Mouse (Mus musculus) spleen, postnatal 10 days (tissue): Measurements from ENCODE around the gene Tead1.

Experiments
- DNase-seq, 2 experiments: peaks; one replicate each; pipeline ENCODE4 v3.0.0; 2021 to 2022; ENCODE audit warnings: low spot score in 2 of 2

Tead1 gene

GRCm38 (mm10) chr7:112679171-112679512 is at the start of gene Tead1:
TSS of gene Tead1 (plus strand) at chr7:112679318.
- DNase-seq, result peak; percentile 31 to 75

DNA sequence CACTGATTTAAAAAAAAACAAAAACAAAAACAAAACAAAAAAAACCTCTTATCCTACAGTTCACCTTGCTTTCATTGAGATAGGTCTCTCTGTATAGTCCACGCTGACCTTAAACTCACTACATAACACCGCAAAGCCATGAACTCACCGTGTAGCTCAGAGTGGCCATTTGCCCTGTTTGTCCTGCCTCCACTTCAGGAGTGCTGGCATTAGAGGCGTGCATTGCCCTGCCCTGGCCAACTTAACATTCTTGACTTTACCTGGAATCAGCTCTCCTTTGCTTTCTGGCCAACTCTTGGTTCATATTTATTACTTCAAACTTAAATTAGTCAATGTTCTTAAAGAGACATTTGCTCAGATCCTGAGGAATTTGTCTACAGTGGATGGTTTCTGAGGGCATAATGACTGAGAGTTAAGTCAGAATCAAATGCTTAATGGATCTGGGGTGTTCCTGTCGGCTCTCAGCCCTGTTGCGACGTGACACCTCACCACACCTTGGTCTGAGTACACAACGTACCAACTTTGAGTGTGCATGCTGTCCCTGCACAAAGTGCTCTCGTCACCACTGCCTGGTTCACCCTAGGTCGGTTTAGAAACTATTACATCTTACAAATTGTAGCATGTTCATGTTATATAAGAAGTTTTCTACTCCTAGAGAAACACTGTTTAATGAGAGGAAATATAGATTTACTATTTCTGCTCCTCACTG is 44.5 kb upstream of the Tead1 start:
- no peak for DNase-seq

DNA sequence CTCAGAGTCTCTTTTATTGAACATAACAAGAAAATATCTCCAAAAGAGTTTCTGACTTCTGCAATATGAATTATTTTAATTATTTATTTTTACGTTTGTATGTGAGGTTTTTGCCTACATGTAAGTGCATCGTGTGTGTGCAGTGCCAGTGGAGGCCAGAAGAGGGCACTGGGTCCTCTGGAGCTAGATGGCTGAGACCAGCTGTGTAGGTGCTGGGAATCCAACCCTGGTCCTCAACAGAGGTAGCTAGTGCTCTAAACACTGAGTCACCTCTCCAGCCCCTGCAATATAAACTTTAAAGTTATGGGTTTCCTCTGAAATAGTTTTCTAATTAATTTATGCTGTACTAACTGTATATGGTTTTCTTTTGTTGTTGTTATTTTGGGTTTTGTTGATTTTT is 43.2 kb upstream of the Tead1 start:
- no peak for DNase-seq

DNA sequence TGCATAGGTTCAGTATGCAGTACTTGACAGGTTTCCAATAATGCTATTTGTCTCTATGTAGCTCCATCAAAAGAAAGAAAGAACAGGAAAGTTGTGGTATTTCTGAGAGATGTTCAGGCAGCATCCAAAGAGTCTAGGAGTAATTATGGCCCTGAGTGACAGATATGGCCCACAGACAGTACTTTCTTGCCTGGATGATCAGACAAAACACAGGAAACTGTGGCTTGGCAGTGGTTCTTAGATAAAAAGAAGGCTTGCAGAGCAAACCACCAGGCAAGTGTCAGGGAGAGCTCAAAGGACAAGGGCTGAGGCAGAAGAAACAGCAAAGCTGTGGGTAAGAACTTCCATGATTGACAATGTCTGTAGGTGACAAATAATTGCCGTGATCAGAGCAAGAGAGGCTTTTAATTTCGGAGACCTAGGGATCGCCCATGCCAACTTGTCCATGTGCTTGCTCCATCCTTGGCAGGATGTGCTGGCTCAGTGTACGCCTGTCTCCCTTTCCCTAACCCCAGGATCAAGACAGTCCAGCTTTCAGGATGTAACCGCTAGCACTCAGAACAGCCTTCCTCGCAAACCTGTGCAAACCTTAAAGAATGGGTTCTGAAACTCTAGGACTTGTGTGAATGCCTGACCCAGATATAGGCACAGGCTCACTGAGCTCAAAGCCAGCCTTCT is 35.1 kb upstream of the Tead1 start:
- DNase-seq, result no peak

GRCm38 (mm10) chr7:112644701-112645100 is 34.4 kb upstream of the Tead1 start:
- DNase-seq, result no peak

- no peak for DNase-seq
Measured at GRCm38 (mm10) chr7:112645724-112646123, 33.4 kb upstream of the Tead1 start.

- DNase-seq, result no peak
Measured at GRCm38 (mm10) chr7:112647417-112647816, 31.7 kb upstream of the Tead1 start.

DNA sequence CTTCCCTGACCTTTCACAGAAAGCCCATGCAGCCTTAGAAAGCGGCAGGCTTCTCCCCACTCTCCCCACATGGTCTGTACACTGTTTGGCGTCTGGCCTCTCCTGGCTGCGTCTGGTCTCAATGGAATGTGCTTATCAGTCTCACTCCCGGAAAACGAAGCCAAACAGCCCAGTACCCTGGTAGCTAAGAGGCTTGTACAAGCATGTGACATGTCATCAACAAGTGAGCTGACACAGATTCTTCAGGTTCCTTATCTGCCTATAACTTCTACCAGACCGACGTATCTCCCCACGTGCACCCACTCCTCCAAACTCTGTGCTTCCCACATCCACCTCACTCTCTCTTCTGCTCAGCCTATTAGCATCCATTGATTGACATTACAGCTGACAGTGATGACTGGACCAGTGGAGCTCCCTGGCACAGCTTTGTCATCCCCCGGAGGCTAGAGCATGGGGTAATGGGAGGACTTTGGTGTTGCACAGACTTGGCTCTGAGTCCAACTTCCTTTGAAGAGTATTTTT is 22.9 kb upstream of the Tead1 start:
- DNase-seq, result no peak

- DNase-seq, result no peak
Measured at GRCm38 (mm10) chr7:112658939-112659338, 20.2 kb upstream of the Tead1 start.

- DNase-seq, result no peak
Measured at GRCm38 (mm10) chr7:112659816-112660215, 19.3 kb upstream of the Tead1 start.

GRCm38 (mm10) chr7:112660325-112660724 is 18.8 kb upstream of the Tead1 start:
- no peak for DNase-seq

DNA sequence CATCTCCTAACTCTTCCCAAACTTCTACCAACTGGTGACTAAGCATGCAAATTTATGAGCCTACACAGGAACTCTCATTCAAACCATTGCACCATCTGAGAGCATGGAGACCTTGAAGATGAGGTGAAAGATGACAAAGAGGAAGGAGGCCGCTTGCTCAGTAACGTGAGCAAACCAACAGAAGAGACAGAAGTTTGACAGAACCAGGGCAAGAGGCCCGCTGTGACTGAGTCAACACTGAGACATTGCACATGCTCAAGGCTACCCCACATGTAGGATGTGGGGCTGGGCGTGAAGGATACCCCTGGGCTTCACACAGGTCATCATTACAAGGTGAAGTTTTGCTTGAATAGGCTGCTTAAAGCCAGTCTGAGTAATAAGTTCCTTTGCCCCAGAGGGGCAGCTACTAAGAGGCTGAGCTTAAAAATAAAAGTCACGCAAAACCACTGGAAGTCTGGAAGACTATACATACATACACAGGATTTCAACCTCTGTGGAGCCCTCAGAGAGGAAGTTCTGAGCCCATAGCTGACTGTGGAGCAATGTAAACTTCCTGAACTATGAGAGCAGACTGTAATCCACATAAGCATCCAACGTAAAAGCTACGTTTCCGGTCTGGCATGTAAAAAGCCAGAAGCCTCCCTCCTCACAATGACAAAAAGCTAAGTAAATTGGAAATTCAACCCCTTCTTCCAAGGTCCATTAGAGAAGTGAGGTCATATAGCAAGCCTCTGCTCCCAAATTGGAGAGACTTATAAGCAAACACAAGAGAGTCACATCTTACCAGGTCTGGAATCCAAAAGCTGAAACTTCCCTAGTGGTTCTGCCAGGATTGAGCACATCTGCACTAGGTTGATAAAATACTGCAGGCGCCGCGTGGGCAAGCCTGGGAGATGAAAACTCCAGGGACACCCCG is 16.5 kb upstream of the Tead1 start:
- DNase-seq, result no peak

GRCm38 (mm10) chr7:112663314-112663966 is 15.7 kb upstream of the Tead1 start:
- no peak for DNase-seq

DNA sequence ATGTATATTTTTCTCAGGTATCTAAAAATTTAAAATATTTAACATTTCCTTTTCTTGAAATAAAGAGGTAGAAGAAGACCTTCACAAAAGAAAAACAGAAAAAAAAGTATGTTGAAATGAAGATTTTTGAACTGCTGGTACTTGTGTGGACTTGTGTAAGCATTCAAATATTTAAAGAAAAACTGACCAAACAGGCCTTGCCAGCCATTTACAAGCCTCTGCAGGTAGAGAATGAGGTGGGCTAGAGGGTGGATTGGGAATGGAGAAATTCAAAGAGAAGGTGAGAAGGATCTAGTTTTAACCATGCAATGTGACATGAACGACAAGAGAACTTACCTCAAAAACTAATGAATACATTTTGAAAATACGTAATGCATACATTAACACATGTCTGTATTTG is 9.1 kb upstream of the Tead1 start:
- DNase-seq, result no peak

DNA sequence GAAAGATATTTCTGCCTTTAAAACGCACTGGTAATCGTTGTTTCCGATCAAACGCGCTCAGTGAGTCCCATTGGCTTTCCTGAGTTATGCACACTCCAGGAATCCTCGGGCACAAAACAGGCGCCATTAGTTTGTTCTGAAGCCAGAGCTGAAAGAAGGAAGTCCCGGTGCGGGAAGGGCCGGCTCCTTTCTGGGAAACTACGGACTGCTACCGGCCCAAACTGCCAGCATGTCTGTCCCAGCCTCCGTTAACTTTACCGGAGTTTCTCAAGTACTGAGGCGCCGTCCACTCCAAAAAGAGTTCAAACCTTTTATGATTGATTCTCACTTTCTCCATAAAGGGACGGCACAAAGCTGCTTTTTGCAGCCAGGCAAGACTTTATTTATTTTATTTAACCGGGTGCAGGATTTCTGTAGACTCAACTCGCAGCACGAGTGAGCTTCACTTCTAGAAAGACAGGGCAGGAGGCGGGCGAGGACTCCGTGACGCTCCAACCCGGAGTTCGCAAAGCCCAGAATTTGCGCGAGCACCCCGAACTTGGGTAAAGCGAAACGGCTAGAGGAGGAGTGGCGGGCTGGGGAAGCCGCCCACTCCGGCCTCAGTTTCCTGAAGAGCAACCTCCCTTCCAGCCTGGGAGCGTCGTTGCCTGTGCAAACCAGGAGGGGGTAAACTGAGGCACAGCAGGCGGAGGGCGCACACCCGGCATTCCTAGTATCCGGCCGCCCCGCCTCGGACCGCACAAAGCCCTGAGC is 524 bp upstream of the Tead1 start:
- DNase-seq, result no peak

- DNase-seq, result peak; percentile 6 to 19
Measured at GRCm38 (mm10) chr7:112679513-112680245, 561 bp downstream of the Tead1 start.

- no peak for DNase-seq
Measured at GRCm38 (mm10) chr7:112680498-112681251, 1.6 kb downstream of the Tead1 start.

DNA sequence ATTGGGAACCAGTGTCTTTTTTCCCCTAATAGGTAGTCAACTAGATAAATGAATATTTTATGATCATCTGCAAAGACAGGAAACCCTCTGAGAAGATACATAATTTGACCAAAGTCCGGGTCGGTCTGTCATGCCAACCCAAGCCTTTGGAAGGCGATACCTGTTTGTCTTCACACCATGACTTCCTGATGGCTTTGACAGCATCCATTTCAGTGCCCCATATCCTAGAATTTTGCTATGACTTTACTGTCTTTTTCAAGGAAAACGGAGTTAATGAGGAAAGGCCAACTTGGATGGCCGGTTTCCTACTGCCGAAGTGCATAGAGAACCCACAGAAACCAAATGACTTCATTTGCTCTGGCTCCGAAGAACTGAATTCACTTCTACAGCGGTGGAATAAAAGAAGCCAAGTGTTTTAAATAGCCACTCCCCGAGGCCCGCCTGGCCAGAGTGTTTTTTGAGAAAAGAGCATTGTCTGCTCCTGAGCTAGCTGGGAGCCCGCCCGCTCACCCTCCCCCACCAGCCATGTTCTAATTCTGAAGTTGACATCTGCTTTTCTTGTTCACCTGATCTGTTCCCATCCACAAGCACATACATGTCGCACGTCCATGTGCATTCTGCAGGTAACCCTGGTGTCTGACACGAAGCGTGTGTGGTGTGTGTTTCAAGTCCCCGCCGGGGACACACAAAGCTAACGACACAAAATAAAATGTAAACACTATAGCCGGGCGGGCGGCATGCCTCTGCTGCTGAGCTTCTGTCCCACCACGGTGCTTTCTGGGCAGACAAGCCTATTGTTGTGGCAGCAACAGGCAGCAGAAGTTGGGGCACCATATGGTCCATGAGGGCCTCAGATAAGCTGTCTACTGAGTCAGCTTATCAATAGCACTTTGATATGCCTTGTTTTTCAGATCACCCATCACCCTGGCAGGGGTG is 5.8 kb downstream of the Tead1 start:
- DNase-seq, result no peak
